Mouse (Mus musculus): ENCODE results near the gene Upk2. TPM values are rescaled to one million over a fixed set of nuclear protein-coding genes. Genes with fewer than 3 reads are reported as not detected.

The Upk2 gene
- 9.0 and 11.6 TPM in 2 replicates for polyA plus RNA-seq (2012; rRNA removed)

DNA sequence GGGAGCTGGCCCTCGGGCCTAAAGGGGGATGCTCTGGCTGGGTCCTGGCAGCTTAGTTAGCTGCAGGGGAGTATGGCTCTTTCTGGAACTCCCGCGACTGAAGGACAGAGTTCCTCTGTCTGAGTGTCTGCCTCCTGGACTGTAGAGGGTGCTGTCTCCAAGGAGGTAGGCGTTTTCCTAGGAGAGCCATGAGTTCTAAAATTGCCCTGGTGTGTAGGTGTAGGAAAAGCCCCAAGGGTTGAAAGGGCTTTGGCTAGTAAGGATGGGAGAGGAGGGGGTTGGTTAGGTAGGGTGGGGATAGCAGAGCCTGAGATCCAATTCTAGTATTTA, at the start of gene Upk2:
Gene Upk2 (minus strand): TSS at position 86 of the 330 bp plus-strand sequence.
- Histone ChIP-seq H3K27me3 (replicated peaks; ENCODE audit: control insufficient read depth, insufficient read depth, low read length) (no peaks in the 10 kb centered on the region), H3K4me3 (ENCODE audit: insufficient read depth, low read depth, low read length) (no peak within 1 kb of the TSS), H3K4me1 (ENCODE audit: control insufficient read depth, insufficient read depth, low read length) (no peaks in the 10 kb centered on the region), H3K27ac (ENCODE audit: insufficient read depth, low read depth, low read length) (no peak within 1 kb of the TSS), H3K36me3 (ENCODE audit: control insufficient read depth, insufficient read depth, low read length) (no peaks in the 10 kb centered on the region)
- 48% methylated on average over 4 of the region's 4 CpGs for WGBS
- TF ChIP-seq POLR2A (IDR thresholded peaks at IDR 0.05; ENCODE audit: low read depth, low read length): no peak
- TF ChIP-seq CTCF (conservative IDR thresholded peaks at IDR 0.05; ENCODE audit: insufficient read depth, insufficient read length, low read depth, low read length): peak; percentile 42
- no peak for DNase-seq

GRCm38 (mm10) chr9:44502006-44502405, 47.2 kb upstream of the Upk2 start:
- peaks cover 21% of the 10 kb centered on the region for H3K4me1 ChIP-seq (ENCODE audit: control insufficient read depth, insufficient read depth, low read length)
- whole genome bisulfite sequencing: 4% methylated on average over 4 of the region's 4 CpGs

GRCm38 (mm10) chr9:44501206-44501879, 46.6 kb upstream of the Upk2 start:
- Histone ChIP-seq H3K27ac (ENCODE audit: insufficient read depth, low read depth, low read length) (no peak overlapping the region), H3K4me3 (ENCODE audit: insufficient read depth, low read depth, low read length) (no peak overlapping the region), H3K4me1 (ENCODE audit: control insufficient read depth, insufficient read depth, low read length) (peaks cover 25% of the 10 kb centered on the region), H3K36me3 (ENCODE audit: control insufficient read depth, insufficient read depth, low read length) (no peaks in the 10 kb centered on the region; the same call in 1 of the 2 replicates), H3K27me3 (replicated peaks; ENCODE audit: control insufficient read depth, insufficient read depth, low read length) (no peaks in the 10 kb centered on the region)
- TF ChIP-seq CTCF (conservative IDR thresholded peaks at IDR 0.05; ENCODE audit: insufficient read depth, insufficient read length, low read depth, low read length) (no peak), POLR2A (IDR thresholded peaks at IDR 0.05; ENCODE audit: low read depth, low read length) (no peak)
- WGBS: 50% methylated on average over 10 of the region's 10 CpGs
- no peak for DNase-seq

More at GRCm38 (mm10) chr9:44502006-44502405, 47.2 kb upstream of the Upk2 start:
- DNase-seq: peak; percentile 92
- Histone ChIP-seq H3K27me3 (replicated peaks; ENCODE audit: control insufficient read depth, insufficient read depth, low read length) (no peaks in the 10 kb centered on the region), H3K4me3 (ENCODE audit: insufficient read depth, low read depth, low read length) (no peak overlapping the region), H3K27ac (ENCODE audit: insufficient read depth, low read depth, low read length) (no peak overlapping the region), H3K36me3 (ENCODE audit: control insufficient read depth, insufficient read depth, low read length) (no peaks in the 10 kb centered on the region; the same call in 1 of the 2 replicates)
- no peak for TF ChIP-seq POLR2A (IDR thresholded peaks at IDR 0.05; ENCODE audit: low read depth, low read length)
- TF ChIP-seq CTCF (conservative IDR thresholded peaks at IDR 0.05; ENCODE audit: insufficient read depth, insufficient read length, low read depth, low read length): peak; percentile 97

DNA sequence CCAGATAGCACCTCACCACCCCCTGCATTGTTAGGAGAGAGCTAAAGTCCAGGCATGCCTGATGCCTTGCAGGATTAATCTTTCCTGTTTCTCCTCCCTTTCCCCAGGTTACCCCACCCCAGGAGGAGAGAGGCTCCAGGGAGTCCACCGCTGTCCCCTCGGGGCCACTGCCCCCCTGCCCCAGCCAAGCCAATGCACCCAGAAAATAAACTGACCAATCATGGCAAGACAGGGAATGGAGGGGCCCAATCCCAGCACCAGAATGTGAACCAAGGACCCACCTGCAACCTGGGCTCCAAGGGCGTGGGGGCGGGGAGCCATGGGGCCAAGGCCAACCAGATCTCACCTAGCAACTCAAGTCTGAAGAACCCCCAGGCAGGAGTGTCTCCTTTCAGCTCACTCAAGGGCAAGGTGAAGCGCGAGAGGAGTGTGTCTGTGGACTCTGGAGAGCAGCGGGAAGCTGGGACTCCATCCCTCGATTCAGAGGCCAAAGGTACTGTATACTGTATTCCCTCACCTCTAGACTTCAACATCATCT, 45.9 kb upstream of the Upk2 start:
- no peak for TF ChIP-seq CTCF (conservative IDR thresholded peaks at IDR 0.05; ENCODE audit: insufficient read depth, insufficient read length, low read depth, low read length)
- no peak for TF ChIP-seq POLR2A (IDR thresholded peaks at IDR 0.05; ENCODE audit: low read depth, low read length)
- H3K4me1 ChIP-seq (ENCODE audit: control insufficient read depth, insufficient read depth, low read length): peaks cover 26% of the 10 kb centered on the region
- no peak for DNase-seq
- no peak overlapping the region for H3K4me3 ChIP-seq (ENCODE audit: insufficient read depth, low read depth, low read length)
- 58% methylated on average over 8 of the region's 8 CpGs for WGBS
- H3K27me3 ChIP-seq (replicated peaks; ENCODE audit: control insufficient read depth, insufficient read depth, low read length): no peaks in the 10 kb centered on the region
- no peak overlapping the region for H3K27ac ChIP-seq (ENCODE audit: insufficient read depth, low read depth, low read length)
- no peaks in the 10 kb centered on the region; the same call in 1 of the 2 replicates for H3K36me3 ChIP-seq (ENCODE audit: control insufficient read depth, insufficient read depth, low read length)

- Histone ChIP-seq H3K4me1 (ENCODE audit: control insufficient read depth, insufficient read depth, low read length) (peaks cover 26% of the 10 kb centered on the region), H3K36me3 (ENCODE audit: control insufficient read depth, insufficient read depth, low read length) (no peaks in the 10 kb centered on the region), H3K4me3 (ENCODE audit: insufficient read depth, low read depth, low read length) (no peak overlapping the region), H3K27me3 (replicated peaks; ENCODE audit: control insufficient read depth, insufficient read depth, low read length) (no peaks in the 10 kb centered on the region), H3K27ac (ENCODE audit: insufficient read depth, low read depth, low read length) (no peak overlapping the region)
- 69% methylated on average over 5 of the region's 5 CpGs for WGBS
- no peak for TF ChIP-seq CTCF (conservative IDR thresholded peaks at IDR 0.05; ENCODE audit: insufficient read depth, insufficient read length, low read depth, low read length)
- no peak for TF ChIP-seq POLR2A (IDR thresholded peaks at IDR 0.05; ENCODE audit: low read depth, low read length)
- DNase-seq: no peak
Measured at GRCm38 (mm10) chr9:44500163-44500533, 45.4 kb upstream of the Upk2 start.

DNA sequence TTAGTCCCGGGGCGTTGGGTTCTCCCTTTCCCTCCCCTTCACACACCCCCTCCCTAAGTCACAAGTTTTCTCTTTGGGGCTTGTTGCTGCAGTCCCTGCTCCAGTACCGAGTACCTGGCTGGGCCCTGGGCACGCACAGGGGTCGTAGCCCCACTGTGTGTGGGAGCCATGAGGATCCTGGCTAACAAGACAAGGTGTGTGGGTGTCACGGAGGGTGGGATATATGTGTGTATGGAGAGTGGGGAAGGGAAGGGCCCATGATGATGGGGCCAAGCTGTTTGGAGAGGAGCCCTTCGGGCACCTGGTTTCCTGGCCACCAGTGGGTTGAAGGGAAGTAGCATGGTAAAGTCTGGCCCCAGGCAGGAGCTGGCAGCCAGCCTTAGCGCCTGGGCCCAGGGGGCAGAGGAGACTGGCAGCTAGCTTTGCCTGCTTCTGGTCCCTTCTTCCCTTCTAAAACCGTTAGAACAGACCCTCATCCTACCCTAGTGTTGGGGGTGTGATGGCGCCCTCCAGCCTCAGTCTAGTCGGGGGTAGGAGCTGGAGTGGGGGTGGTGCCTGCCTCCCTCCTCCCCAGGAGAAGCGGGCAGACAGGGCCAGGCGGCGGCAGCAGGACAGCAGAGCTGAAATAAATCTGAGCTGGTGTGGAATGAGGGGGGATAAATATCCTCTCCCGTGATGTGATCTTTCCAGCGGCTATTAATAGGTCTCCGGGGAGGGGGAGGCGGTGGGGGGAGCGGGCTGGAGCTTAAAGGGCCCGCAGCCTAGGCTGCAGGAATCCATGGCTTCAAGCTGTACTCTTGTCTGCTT, 44.8 kb upstream of the Upk2 start:
- 24% methylated on average over 20 of the region's 20 CpGs for WGBS
- Histone ChIP-seq H3K27me3 (replicated peaks; ENCODE audit: control insufficient read depth, insufficient read depth, low read length) (no peaks in the 10 kb centered on the region), H3K4me3 (ENCODE audit: insufficient read depth, low read depth, low read length) (peak overlapping the region; percentile 26; the same call in 1 of the 2 replicates), H3K27ac (ENCODE audit: insufficient read depth, low read depth, low read length) (peak overlapping the region; percentile 40; the same call in 1 of the 2 replicates), H3K4me1 (ENCODE audit: control insufficient read depth, insufficient read depth, low read length) (peaks cover 28% of the 10 kb centered on the region), H3K36me3 (ENCODE audit: control insufficient read depth, insufficient read depth, low read length) (no peaks in the 10 kb centered on the region)
- peak; percentile 56 for DNase-seq
- no peak for TF ChIP-seq CTCF (conservative IDR thresholded peaks at IDR 0.05; ENCODE audit: insufficient read depth, insufficient read length, low read depth, low read length)
- no peak for TF ChIP-seq POLR2A (IDR thresholded peaks at IDR 0.05; ENCODE audit: low read depth, low read length)
